9 mouse cellular contexts compared by ENCODE assay signal in genomic region chr5:43094329-43094898, GRCm38 (mm10).
DNase-seq lines count a peak whose midpoint lies in the region; ATAC-seq and TF ChIP-seq lines count a peak whose summit lies in the region.
"Had no signal": no experiment of that assay in that cellular context is flagged by ENCODE, and none has a peak within 500 bp of the region (broad histone marks: within the 10 kb centered on the region; RNA-seq: fewer than 3 reads in every experiment).

No protein-coding gene starts in this region.

- no peak for TF ChIP-seq CTCF in liver, adult 2 months (IDR thresholded peaks at IDR 0.05; ENCODE audit: low read depth, low read length)

- ATAC-seq in frontal cortex, adult (ENCODE audit: low TSS enrichment) = 0 out of 2 replicates have a peak, but pooled peaks have one; percentile 20
- ATAC-seq in forebrain, embryonic 15.5 days (replicated peaks) = peak; percentile 76
- ATAC-seq in hematopoietic stem cell, adult 5-6 weeks (replicated peaks in 1 of 2; ENCODE audit: insufficient read depth in 1 of 2, low FRiP score in 2 of 2, low TSS enrichment in 1 of 2, low read depth in 1 of 2, poor library complexity in 2 of 2, severe bottlenecking in 2 of 2) = peak; percentile 37 to 72; a peak in 2 of 4 replicates
- ATAC-seq in monocyte, adult 5-6 weeks (replicated peaks; ENCODE audit: insufficient number of reproducible peaks, low FRiP score, low TSS enrichment, poor library complexity, severe bottlenecking) = 0 out of 2 replicates have a peak, but pooled peaks have one; percentile 40

- no peak overlapping the region for H3K9ac ChIP-seq in forebrain, embryonic 15.5 days (replicated peaks)
- peak overlapping the region; percentile 33; the same call in 1 of the 2 replicates for H3K9ac ChIP-seq in liver, adult 2 months (ENCODE audit: low read depth, low read length)

- DNase-seq in frontal cortex, postnatal 36 days (ENCODE audit: low spot score in 2 of 2) = no peak
- DNase-seq in liver, adult 2 months (ENCODE audit: extremely low read depth, low read depth, low spot score) = peak; percentile 88
- no peak for DNase-seq in thymus, postnatal 4 days
- no peak for DNase-seq in urinary bladder, postnatal 25 days (ENCODE audit: low spot score)

- WGBS in forebrain, embryonic 15.5 days = 4% methylated on average over 7 of the region's 7 CpGs
- WGBS in liver, adult 2 months = 7% methylated on average over 7 of the region's 7 CpGs

- H3K79me2 ChIP-seq in liver, adult 2 months (ENCODE audit: control insufficient read depth, insufficient read depth, low read length) = no peaks in the 10 kb centered on the region

- H3K36me3 ChIP-seq in forebrain, embryonic 15.5 days = no peaks in the 10 kb centered on the region
- no peaks in the 10 kb centered on the region for H3K36me3 ChIP-seq in liver, adult 2 months (ENCODE audit: control insufficient read depth, insufficient read depth, low read length)

- no peak overlapping the region for H3K27ac ChIP-seq in forebrain, embryonic 15.5 days (replicated peaks)
- H3K27ac ChIP-seq in liver, adult 2 months (replicated peaks; ENCODE audit: insufficient read depth, low read depth, low read length) = peak overlapping the region; percentile 53

- H3K4me2 ChIP-seq in forebrain, embryonic 15.5 days (replicated peaks) = no peak overlapping the region

- H3K9me3 ChIP-seq in forebrain, embryonic 15.5 days = no peaks in the 10 kb centered on the region

- no peak for TF ChIP-seq POLR2A in liver, adult 2 months (IDR thresholded peaks at IDR 0.05; ENCODE audit: extremely low read depth, insufficient read depth, low read length)

- H3K4me3 ChIP-seq in forebrain, embryonic 15.5 days = no peak overlapping the region
- H3K4me3 ChIP-seq in liver, adult 2 months (ENCODE audit: insufficient read depth, low read depth, low read length) = no peak overlapping the region

- no peaks in the 10 kb centered on the region; the same call in 1 of the 2 replicates for H3K27me3 ChIP-seq in forebrain, embryonic 15.5 days
- H3K27me3 ChIP-seq in liver, adult 2 months (ENCODE audit: control insufficient read depth, insufficient read depth, low read length) = no peaks in the 10 kb centered on the region
- H3K27me3 ChIP-seq: CH12.LX had no signal

- H3K4me1 ChIP-seq in forebrain, embryonic 15.5 days = peaks cover 8% of the 10 kb centered on the region
- peaks cover 9% of the 10 kb centered on the region for H3K4me1 ChIP-seq in liver, adult 2 months (ENCODE audit: control insufficient read depth, insufficient read depth, low read length)

Comparison
In these comparisons a context has a peak if more than half of its experiments do, and no peak if none do; other contexts are left out.
1. ATAC-seq: peak in every context shown above with its lines; median percentile 76 in forebrain, embryonic 15.5 days; 54 in hematopoietic stem cell, adult 5-6 weeks; 40 in monocyte, adult 5-6 weeks; 20 in frontal cortex, adult.